Mouse (Mus musculus) frontal cortex, adult 2 months (tissue): ENCODE measurements around the gene Lax1. TPM values are rescaled to one million over a fixed set of nuclear protein-coding genes. Genes with fewer than 3 reads are reported as not detected.
A peak's percentile ranks its signal among the peaks of the same experiment; 100 is the strongest.

Experiments
- DNase-seq, 2 experiments: peaks; one replicate each; pipeline ENCODE4 v3.0.0; 2022; ENCODE audit warnings: low spot score in 1 of 2; ENCODE audit errors: extremely low spot score in 1 of 2
- polyA plus RNA-seq: library from polyadenylated mRNA; depleted of rRNA; stranded (reverse); fragments of >200 nt; gene quantifications from 2 replicates; pipeline ENCODE4 v1.2.3, GENCODE M21; 2012; rRNA removed

Gene Lax1
- polyA plus RNA-seq: 0.82 and 0.92 TPM in 2 replicates

DNA sequence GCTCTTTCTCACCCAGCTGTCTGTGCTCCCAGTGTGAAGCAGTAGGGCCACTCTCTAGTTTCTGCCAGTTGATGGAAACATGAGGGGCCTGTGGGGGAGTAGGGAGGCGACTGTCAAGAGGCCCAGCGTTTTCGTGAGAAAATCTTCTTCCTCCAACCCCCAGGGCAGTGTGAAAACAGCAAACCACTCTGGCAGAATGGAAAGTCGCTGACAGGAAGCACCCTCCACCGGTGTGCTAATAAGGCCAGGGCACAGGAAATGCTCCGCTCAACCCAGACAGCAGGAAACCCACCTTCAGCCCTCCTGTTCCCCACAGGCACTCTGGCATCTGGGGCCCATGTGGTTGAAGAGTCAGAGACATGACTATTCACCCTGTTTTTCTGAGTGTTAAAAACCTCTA, at the start of gene Lax1:
Gene Lax1 (minus strand): TSS at position 212 of the 400 bp plus-strand sequence.
- no peak for DNase-seq

- DNase-seq: peak in 1 of 2 experiments; percentile 42
Measured at GRCm38 (mm10) chr1:133736664-133737063, 46.8 kb upstream of the Lax1 start.

DNA sequence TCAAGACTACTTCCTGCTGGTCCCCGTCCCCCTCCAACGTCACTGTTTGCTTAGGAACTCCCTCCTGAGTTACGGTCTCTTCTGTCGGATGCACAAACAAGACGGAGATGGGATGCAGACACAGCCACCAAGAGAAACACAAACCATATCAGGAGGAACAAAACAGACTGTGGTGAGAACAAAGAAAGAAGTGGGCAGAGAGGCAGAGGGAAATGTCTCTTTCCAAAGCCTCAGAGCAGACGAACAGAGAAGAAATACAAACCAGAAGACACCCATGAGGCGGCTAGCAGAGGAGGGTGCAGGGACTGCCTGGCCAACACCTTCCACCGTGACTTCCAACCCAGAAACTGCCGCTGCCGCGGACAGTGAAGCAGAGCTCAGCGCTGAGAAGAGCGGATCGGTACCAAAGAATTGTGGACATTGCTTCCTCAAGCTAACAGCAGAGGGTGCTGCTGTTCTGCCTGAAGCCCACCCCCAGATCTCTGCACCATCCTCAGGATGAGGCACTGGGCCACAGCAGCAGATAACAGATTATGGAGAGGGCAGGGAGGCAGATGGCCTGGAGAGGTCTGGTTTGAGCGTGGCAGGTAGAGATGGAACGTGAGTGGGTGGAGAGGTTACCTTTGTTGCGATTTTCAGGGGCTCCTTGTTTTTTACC, 46.2 kb upstream of the Lax1 start:
- peak; percentile 37 to 84 for DNase-seq

GRCm38 (mm10) chr1:133732814-133733213, 42.9 kb upstream of the Lax1 start:
- DNase-seq: no peak

- DNase-seq: no peak
Measured at GRCm38 (mm10) chr1:133728339-133728738, 38.4 kb upstream of the Lax1 start.

- no peak for DNase-seq
Measured at GRCm38 (mm10) chr1:133720342-133720741, 30.4 kb upstream of the Lax1 start.

DNA sequence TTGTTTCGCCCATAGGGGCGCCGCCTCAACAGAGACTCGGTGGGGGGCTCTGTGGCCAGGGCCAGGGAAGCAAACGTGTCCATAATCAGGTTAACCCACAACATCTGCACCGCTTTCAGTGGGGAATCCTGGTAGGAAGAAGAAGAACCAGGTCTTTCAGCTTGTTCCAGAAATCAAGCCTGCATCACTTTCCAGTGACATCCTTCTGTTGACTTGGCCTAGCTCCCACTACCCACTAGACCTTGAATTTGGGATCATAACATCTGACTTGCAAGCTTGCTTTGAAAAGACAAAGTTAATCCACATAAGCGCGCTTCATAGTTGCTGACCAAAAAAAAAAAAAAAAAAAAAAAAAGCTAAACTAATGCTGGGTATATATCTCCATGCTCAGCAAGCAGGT, 28.9 kb upstream of the Lax1 start:
- DNase-seq: no peak

GRCm38 (mm10) chr1:133718296-133718695, 28.4 kb upstream of the Lax1 start:
- no peak for DNase-seq

DNA sequence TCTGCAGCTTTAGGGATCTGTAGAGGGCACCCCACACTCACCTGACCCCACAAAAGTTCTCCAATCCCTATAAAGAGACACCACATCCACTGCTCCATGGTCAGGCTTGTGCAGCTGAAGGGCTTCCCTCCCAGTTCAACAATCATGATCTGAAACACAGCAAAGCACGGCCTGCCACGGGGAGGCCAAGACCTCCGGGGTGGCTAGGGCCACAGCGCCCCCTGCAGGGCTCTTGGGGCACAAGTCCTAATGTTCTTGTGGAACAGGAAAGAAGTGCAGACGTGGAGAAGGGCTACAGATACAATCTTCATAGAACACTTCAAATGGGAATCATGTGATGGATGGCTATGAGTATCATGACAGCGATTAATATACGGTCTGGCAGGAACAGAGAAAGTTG, 26.6 kb upstream of the Lax1 start:
- DNase-seq: peak in 1 of 2 experiments; percentile 16

- DNase-seq: no peak
Measured at GRCm38 (mm10) chr1:133715191-133715590, 25.3 kb upstream of the Lax1 start.

DNA sequence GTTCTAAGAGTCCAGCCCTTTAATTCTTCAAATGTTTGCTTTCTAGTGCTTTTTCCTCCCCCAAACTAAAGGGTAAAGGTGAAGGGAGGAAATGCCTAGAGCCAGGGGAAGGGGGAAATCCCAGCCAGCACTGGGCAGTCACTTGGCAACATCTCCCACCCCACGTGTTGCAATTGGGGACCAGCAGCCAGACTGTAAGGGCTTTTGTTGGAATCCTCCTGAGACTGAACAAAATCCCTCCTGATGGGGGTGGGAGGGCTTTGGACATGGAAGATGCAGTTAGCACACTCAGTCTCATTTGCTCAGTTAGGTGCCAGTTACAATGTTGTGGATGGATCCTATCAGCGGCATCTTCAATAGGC, 23.1 kb upstream of the Lax1 start:
- no peak for DNase-seq

GRCm38 (mm10) chr1:133712288-133713008, 22.5 kb upstream of the Lax1 start:
- DNase-seq: peak in 1 of 2 experiments; percentile 46

- no peak for DNase-seq
Measured at GRCm38 (mm10) chr1:133711376-133711775, 21.5 kb upstream of the Lax1 start.

DNA sequence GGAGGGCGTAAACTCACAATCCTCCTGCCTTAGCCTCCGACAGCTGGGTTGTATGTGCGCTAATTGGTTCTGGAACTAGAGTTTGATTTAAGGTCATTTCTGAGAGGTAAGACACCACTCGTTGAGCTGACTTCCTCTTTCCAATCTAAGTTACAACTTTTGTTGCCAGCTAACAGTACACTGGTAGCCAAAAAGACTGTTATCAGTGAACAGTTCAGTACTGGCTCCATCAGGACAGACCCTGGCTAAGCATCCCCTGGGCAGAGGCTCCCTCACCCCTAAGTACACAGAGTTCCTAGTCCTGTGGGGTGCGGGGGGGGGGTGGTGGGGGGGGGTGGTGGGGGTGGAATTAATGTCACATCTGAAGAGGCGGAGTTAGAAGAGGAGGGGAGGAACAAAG, 21.0 kb upstream of the Lax1 start:
- DNase-seq: no peak

- DNase-seq: no peak
Measured at GRCm38 (mm10) chr1:133709292-133709691, 19.4 kb upstream of the Lax1 start.

GRCm38 (mm10) chr1:133701824-133702223, 11.9 kb upstream of the Lax1 start:
- peak in 1 of 2 experiments; percentile 50 for DNase-seq

DNA sequence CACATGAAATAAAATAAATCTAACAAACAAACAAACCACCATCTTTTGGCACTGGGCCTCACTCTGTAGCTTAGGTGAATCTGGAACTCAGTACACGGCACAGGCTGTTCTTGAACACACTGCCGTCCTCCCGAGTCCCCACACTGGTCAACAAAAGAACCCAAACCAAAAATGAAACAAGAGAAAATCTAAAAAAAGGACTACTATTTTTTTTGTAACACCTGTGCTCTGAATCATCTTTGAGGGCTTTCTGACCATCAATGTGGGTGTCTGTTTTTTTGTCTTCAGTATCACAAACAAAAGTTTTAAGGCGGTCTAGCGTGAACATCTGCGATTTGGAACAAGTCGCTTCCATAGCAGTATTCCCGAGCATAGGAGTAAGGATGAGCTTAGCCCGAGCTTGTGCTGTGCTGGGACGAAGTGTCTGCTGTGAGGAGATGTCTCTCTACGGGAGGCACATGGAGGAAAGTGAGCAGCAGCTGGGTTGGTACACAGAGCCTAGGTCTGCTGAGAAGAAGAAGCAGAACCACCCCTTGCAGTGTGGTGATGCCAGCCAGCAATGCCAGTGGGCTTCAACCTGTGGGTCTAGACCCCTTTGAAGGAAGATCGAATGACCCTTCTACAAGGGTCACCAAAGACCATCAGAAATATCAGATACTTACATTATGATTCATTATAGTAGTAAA, 8.2 kb upstream of the Lax1 start:
- DNase-seq: no peak

DNA sequence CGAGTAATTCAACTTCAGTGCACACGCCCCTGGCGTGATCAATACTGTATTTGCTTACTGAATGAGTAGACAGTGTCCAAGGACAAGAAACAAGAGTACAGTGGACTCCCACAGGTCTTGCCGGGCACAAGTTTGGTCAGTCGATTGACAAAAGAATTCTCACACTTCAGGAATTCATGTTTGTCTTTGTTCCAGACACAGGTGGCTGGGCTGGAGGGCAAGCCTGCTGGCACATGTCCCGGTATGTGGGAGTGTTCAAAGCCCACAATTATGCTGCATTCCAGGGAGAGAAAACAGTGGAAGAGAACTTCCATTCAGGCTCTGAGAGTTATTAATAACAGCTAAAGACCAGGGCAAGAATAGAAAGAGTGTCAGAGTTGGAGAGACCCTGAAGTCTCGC, 6.0 kb upstream of the Lax1 start:
- peak in 1 of 2 experiments; percentile 15 for DNase-seq

DNA sequence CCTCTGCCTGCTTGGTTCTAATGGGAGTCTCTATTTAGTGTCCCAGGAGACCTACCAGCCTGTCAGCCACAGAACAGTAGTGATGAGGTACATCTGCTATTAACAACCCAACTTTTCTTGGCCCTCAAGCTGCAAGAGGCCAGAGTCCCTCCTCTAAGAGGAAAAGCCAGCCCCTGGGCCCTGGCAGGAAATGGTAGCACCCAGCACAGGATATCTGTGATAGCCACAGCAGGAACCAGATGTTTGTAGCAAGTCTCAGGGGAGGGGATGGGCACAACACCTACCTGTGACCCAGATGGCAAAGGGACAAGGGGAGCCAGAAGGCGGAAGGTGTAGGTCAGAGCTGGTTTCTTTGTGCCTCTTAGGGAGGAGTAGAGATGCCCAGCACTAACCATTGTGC, 5.0 kb upstream of the Lax1 start:
- no peak for DNase-seq

- DNase-seq: no peak
Measured at GRCm38 (mm10) chr1:133694301-133694700, 4.4 kb upstream of the Lax1 start.

DNA sequence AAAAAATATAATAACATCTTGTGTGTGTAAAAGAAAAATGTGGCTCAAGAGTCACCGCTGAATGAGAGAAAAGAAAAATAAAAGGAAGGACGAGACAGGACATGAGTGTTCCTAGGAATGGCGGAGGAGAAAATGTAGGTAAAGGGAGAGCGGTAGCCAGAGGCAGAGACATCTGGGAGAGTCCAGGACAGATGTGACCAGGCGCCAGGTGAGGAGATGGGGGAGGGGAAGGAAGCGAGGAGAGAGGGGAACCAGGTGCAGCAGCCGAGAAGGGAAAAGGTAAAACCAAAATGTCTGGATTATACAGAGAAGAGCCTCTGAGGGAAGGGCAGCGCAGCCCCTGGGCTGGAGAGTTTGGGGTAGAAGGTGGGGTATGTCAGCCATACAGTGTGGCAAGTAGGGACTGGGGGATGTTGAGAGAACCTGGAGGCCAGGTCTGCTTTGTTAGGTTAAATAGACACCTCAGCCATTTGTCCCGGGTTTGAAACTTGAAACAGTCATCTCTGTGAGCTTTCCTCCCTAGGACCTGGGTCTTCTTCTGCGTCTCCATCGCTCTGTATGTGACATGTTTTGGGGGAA, 3.7 kb upstream of the Lax1 start:
- no peak for DNase-seq
